Comparison of ENCODE assay signal across 13 mouse cellular contexts in genomic region chr11:119213166-119213885, GRCm38 (mm10). TPM values are rescaled to one million over a fixed set of nuclear protein-coding genes. Genes with fewer than 3 reads are reported as not detected.
DNase-seq lines count a peak whose midpoint lies in the region; ATAC-seq lines count a peak whose summit lies in the region.
"Had no signal": no experiment of that assay in that cellular context is flagged by ENCODE, and none has a peak within 500 bp of the region (broad histone marks: within the 10 kb centered on the region; RNA-seq: fewer than 3 reads in every experiment).

No protein-coding gene starts in this region.

- H3K4me3 ChIP-seq in intestine, embryonic 15.5 days (replicated peaks), result no peak overlapping the region
- H3K4me3 ChIP-seq: forebrain, embryonic 15.5 days; neural tube, embryonic 12.5 days had no signal

- H3K4me1 ChIP-seq in intestine, embryonic 15.5 days (replicated peaks), result peaks cover 61% of the 10 kb centered on the region

- 59% methylated on average over 19 of the region's 19 CpGs for WGBS in intestine, embryonic 15.5 days

- no peak overlapping the region for H3K4me2 ChIP-seq in intestine, embryonic 15.5 days (replicated peaks)
- H3K4me2 ChIP-seq: forebrain, embryonic 15.5 days; neural tube, embryonic 12.5 days had no signal

- H3K9me3 ChIP-seq in intestine, embryonic 15.5 days, result no peaks in the 10 kb centered on the region
- H3K9me3 ChIP-seq: forebrain, embryonic 15.5 days; neural tube, embryonic 12.5 days had no signal

- H3K27ac ChIP-seq in intestine, embryonic 15.5 days, result 0 out of 2 replicates have a peak overlapping the region, but pooled peaks have one; percentile 11
- H3K27ac ChIP-seq: forebrain, embryonic 15.5 days; liver, embryonic 14.5 days; neural tube, embryonic 12.5 days had no signal

- ATAC-seq in intestine, embryonic 15.5 days, result no peak
- ATAC-seq: forebrain, embryonic 15.5 days had no signal

- peak; percentile 41 for DNase-seq in heart, postnatal 4 days
- no peak for DNase-seq in heart, adult 18-20 months
- DNase-seq in urinary bladder, postnatal 14 days (ENCODE audit: low spot score), result peak; percentile 34
- no peak for DNase-seq in urinary bladder, postnatal 4 days (ENCODE audit: low spot score in 2 of 2)
- DNase-seq in yolk sac, embryonic 10.5 days (ENCODE audit: low spot score), result peak; percentile 64
- DNase-seq in thymus, adult 18-20 months, result no peak
- no peak for DNase-seq in layer of hippocampus, adult 9-10 months (ENCODE audit: low spot score)
- DNase-seq: right cerebral cortex, postnatal 4 days had no signal

- no peak overlapping the region for H3K9ac ChIP-seq in intestine, embryonic 15.5 days
- H3K9ac ChIP-seq: forebrain, embryonic 15.5 days; liver, embryonic 14.5 days; neural tube, embryonic 12.5 days had no signal

- peaks cover 5% of the 10 kb centered on the region; the same call in 1 of the 2 replicates for H3K36me3 ChIP-seq in intestine, embryonic 15.5 days
- H3K36me3 ChIP-seq: G1E had no signal

- no peaks in the 10 kb centered on the region for H3K27me3 ChIP-seq in intestine, embryonic 15.5 days (replicated peaks)
- H3K27me3 ChIP-seq: forebrain, embryonic 15.5 days; neural tube, embryonic 12.5 days had no signal

RNA-seq across cellular contexts. Expression of gene Tbc1d16, which starts 15.0 kb away (rescaled TPM):
- total RNA-seq in heart, postnatal 4 days (2021), result 10 to 100 TPM; 60.5 to 63.4 TPM
- 10 to 100 TPM; 54.9 to 56.9 TPM for total RNA-seq in heart, adult 18-20 months (2021)
- 13.9 and 15.3 TPM in 2 replicates for polyA plus RNA-seq in intestine, embryonic 15.5 days (2015; fragmentation: Nextera tagmentation; extraction: Ambion mirVana)
- polyA plus RNA-seq: G1E had no signal

RNA-seq across cellular contexts. Expression of gene Ccdc40, which starts 15.0 kb away (rescaled TPM):
- 1 to 10 TPM in 1 of 2 experiments, under 1 TPM in 1; 0.27 to 1.4 TPM for total RNA-seq in heart, postnatal 4 days (2021)
- under 1 TPM; 0.17 to 0.21 TPM for total RNA-seq in heart, adult 18-20 months (2021)
- 2.5 and 2.6 TPM in 2 replicates for polyA plus RNA-seq in intestine, embryonic 15.5 days (2015; fragmentation: Nextera tagmentation; extraction: Ambion mirVana)
- polyA plus RNA-seq: G1E had no signal

RNA-seq across cellular contexts. Expression of gene Gaa, which starts 54.4 kb away (rescaled TPM):
- total RNA-seq in heart, postnatal 4 days (2021), result 10 to 100 TPM; 52.1 to 53.2 TPM
- 100 to 1,000 TPM in 1 of 2 experiments, 10 to 100 TPM in 1; 91.3 to 110 TPM for total RNA-seq in heart, adult 18-20 months (2021)
- 66.3 and 69.1 TPM in 2 replicates for polyA plus RNA-seq in intestine, embryonic 15.5 days (2015; fragmentation: Nextera tagmentation; extraction: Ambion mirVana)

Comparison
In these comparisons a context has a peak if more than half of its experiments do, and no peak if none do; other contexts are left out.
1. DNase-seq: peak in heart, postnatal 4 days (single experiment), urinary bladder, postnatal 14 days (single experiment) and yolk sac, embryonic 10.5 days (single experiment); none in heart, adult 18-20 months (0 of 2), urinary bladder, postnatal 4 days (0 of 2), thymus, adult 18-20 months (0 of 2) and layer of hippocampus, adult 9-10 months (single experiment).